Mouse (Mus musculus): ENCODE data around the gene Trpm2. TPM values are rescaled to one million over a fixed set of nuclear protein-coding genes. Genes with fewer than 3 reads are reported as not detected.

Trpm2 gene
- total and polyA plus RNA-seq, 2 experiments from 2014 or later, result 5.6 to 12.5 TPM

- Histone ChIP-seq H3K36me3 (ENCODE audit: insufficient read depth, low read length) (no peaks in the 10 kb centered on the region), H3K4me1 (ENCODE audit: insufficient read depth, low read length) (no peaks in the 10 kb centered on the region), H3K27me3 (ENCODE audit: insufficient read depth, low read length) (no peaks in the 10 kb centered on the region), H3K9me3 (ENCODE audit: low read length) (no peaks in the 10 kb centered on the region), H3K4me3 (ENCODE audit: low read depth, low read length) (no peak overlapping the region), H3K27ac (ENCODE audit: low read depth, low read length) (no peak overlapping the region), H3K4me2 (ENCODE audit: low read depth, low read length, poor library complexity, severe bottlenecking) (no peak overlapping the region), H3K9ac (replicated peaks; ENCODE audit: low read length, poor library complexity, severe bottlenecking) (no peak overlapping the region)
- DNase-seq (ENCODE audit: low spot score) (no peak), ATAC-seq (ENCODE audit: low FRiP score) (no peak)
- TF ChIP-seq CTCF (IDR thresholded peaks at IDR 0.05), result peak; percentile 59
- WGBS, result 45% methylated on average over 7 of the region's 7 CpGs
Measured at GRCm38 (mm10) chr10:77926140-77926539, 44.2 kb downstream of the Trpm2 start.

- H3K27me3 ChIP-seq (ENCODE audit: insufficient read depth, low read length), result no peaks in the 10 kb centered on the region
- no peak overlapping the region for H3K27ac ChIP-seq (ENCODE audit: low read depth, low read length)
- no peak overlapping the region for H3K9ac ChIP-seq (replicated peaks; ENCODE audit: low read length, poor library complexity, severe bottlenecking)
- DNase-seq (ENCODE audit: low spot score), result no peak
- H3K4me1 ChIP-seq (ENCODE audit: insufficient read depth, low read length), result no peaks in the 10 kb centered on the region
- no peak for ATAC-seq (ENCODE audit: low FRiP score)
- H3K4me3 ChIP-seq (ENCODE audit: low read depth, low read length), result no peak overlapping the region
- no peak overlapping the region for H3K4me2 ChIP-seq (ENCODE audit: low read depth, low read length, poor library complexity, severe bottlenecking)
- 86% methylated on average over 4 of the region's 4 CpGs for WGBS
- H3K9me3 ChIP-seq (ENCODE audit: low read length), result no peaks in the 10 kb centered on the region
- no peaks in the 10 kb centered on the region for H3K36me3 ChIP-seq (ENCODE audit: insufficient read depth, low read length)
- no peak for TF ChIP-seq CTCF (IDR thresholded peaks at IDR 0.05)
Measured at GRCm38 (mm10) chr10:77922681-77923080, 47.7 kb downstream of the Trpm2 start.

- no peak for ATAC-seq (ENCODE audit: low FRiP score)
- no peak overlapping the region for H3K9ac ChIP-seq (replicated peaks; ENCODE audit: low read length, poor library complexity, severe bottlenecking)
- TF ChIP-seq CTCF (IDR thresholded peaks at IDR 0.05), result no peak
- no peak overlapping the region for H3K27ac ChIP-seq (ENCODE audit: low read depth, low read length)
- H3K9me3 ChIP-seq (ENCODE audit: low read length), result no peaks in the 10 kb centered on the region
- 73% methylated on average over 5 of the region's 5 CpGs for WGBS
- H3K4me1 ChIP-seq (ENCODE audit: insufficient read depth, low read length), result no peaks in the 10 kb centered on the region
- H3K27me3 ChIP-seq (ENCODE audit: insufficient read depth, low read length), result no peaks in the 10 kb centered on the region
- no peak overlapping the region for H3K4me3 ChIP-seq (ENCODE audit: low read depth, low read length)
- H3K36me3 ChIP-seq (ENCODE audit: insufficient read depth, low read length), result no peaks in the 10 kb centered on the region
- peak; percentile 35 for DNase-seq (ENCODE audit: low spot score)
- no peak overlapping the region for H3K4me2 ChIP-seq (ENCODE audit: low read depth, low read length, poor library complexity, severe bottlenecking)
Measured at GRCm38 (mm10) chr10:77921009-77921408, 49.4 kb downstream of the Trpm2 start.

- no peaks in the 10 kb centered on the region for H3K4me1 ChIP-seq (ENCODE audit: insufficient read depth, low read length)
- ATAC-seq (ENCODE audit: low FRiP score) (no peak), DNase-seq (ENCODE audit: low spot score) (no peak)
- H3K4me2 ChIP-seq (ENCODE audit: low read depth, low read length, poor library complexity, severe bottlenecking), result no peak overlapping the region
- no peak overlapping the region for H3K27ac ChIP-seq (ENCODE audit: low read depth, low read length)
- WGBS, result 57% methylated on average over 8 of the region's 8 CpGs
- no peak overlapping the region for H3K9ac ChIP-seq (replicated peaks; ENCODE audit: low read length, poor library complexity, severe bottlenecking)
- no peaks in the 10 kb centered on the region for H3K27me3 ChIP-seq (ENCODE audit: insufficient read depth, low read length)
- peak; percentile 66 for TF ChIP-seq CTCF (IDR thresholded peaks at IDR 0.05)
- no peaks in the 10 kb centered on the region for H3K9me3 ChIP-seq (ENCODE audit: low read length)
- H3K36me3 ChIP-seq (ENCODE audit: insufficient read depth, low read length), result no peaks in the 10 kb centered on the region
- H3K4me3 ChIP-seq (ENCODE audit: low read depth, low read length), result no peak overlapping the region
Measured at GRCm38 (mm10) chr10:77916636-77917335, 53.6 kb downstream of the Trpm2 start.

GRCm38 (mm10) chr10:77913292-77913691 is 57.1 kb downstream of the Trpm2 start:
- H3K36me3 ChIP-seq (ENCODE audit: insufficient read depth, low read length), result no peaks in the 10 kb centered on the region
- H3K4me1 ChIP-seq (ENCODE audit: insufficient read depth, low read length), result no peaks in the 10 kb centered on the region
- DNase-seq (ENCODE audit: low spot score) (no peak), ATAC-seq (ENCODE audit: low FRiP score) (no peak)
- H3K4me3 ChIP-seq (ENCODE audit: low read depth, low read length), result no peak overlapping the region
- 70% methylated on average over 4 of the region's 4 CpGs for WGBS
- no peaks in the 10 kb centered on the region for H3K9me3 ChIP-seq (ENCODE audit: low read length)
- TF ChIP-seq CTCF (IDR thresholded peaks at IDR 0.05), result no peak
- no peaks in the 10 kb centered on the region for H3K27me3 ChIP-seq (ENCODE audit: insufficient read depth, low read length)
- no peak overlapping the region for H3K27ac ChIP-seq (ENCODE audit: low read depth, low read length)
- no peak overlapping the region for H3K9ac ChIP-seq (replicated peaks; ENCODE audit: low read length, poor library complexity, severe bottlenecking)
- H3K4me2 ChIP-seq (ENCODE audit: low read depth, low read length, poor library complexity, severe bottlenecking), result no peak overlapping the region

GRCm38 (mm10) chr10:77912605-77913004 is 57.8 kb downstream of the Trpm2 start:
- H3K9ac ChIP-seq (replicated peaks; ENCODE audit: low read length, poor library complexity, severe bottlenecking), result no peak overlapping the region
- WGBS, result 69% methylated on average over 7 of the region's 7 CpGs
- no peak overlapping the region for H3K4me2 ChIP-seq (ENCODE audit: low read depth, low read length, poor library complexity, severe bottlenecking)
- H3K4me1 ChIP-seq (ENCODE audit: insufficient read depth, low read length), result no peaks in the 10 kb centered on the region
- TF ChIP-seq CTCF (IDR thresholded peaks at IDR 0.05), result no peak
- no peaks in the 10 kb centered on the region for H3K27me3 ChIP-seq (ENCODE audit: insufficient read depth, low read length)
- ATAC-seq (ENCODE audit: low FRiP score) (no peak), DNase-seq (ENCODE audit: low spot score) (no peak)
- no peaks in the 10 kb centered on the region for H3K9me3 ChIP-seq (ENCODE audit: low read length)
- no peaks in the 10 kb centered on the region for H3K36me3 ChIP-seq (ENCODE audit: insufficient read depth, low read length)
- no peak overlapping the region for H3K27ac ChIP-seq (ENCODE audit: low read depth, low read length)
- H3K4me3 ChIP-seq (ENCODE audit: low read depth, low read length), result no peak overlapping the region

All from midbrain, postnatal 0 days (tissue).